9 mouse cellular contexts compared by ENCODE assay signal in genomic region chr10:9117134-9117533, GRCm38 (mm10).
DNase-seq lines count a peak whose midpoint lies in the region; ATAC-seq and TF ChIP-seq lines count a peak whose summit lies in the region.
"Had no signal": no experiment of that assay in that cellular context is flagged by ENCODE, and none has a peak within 500 bp of the region (broad histone marks: within the 10 kb centered on the region; RNA-seq: fewer than 3 reads in every experiment).

No protein-coding gene starts in this region.

- 0 out of 2 replicates have a peak, but pooled peaks cover 3% of the 10 kb centered on the region for H3K4me1 ChIP-seq in lung, embryonic 15.5 days
- peaks cover 15% of the 10 kb centered on the region for H3K4me1 ChIP-seq in forebrain, embryonic 13.5 days
- no peaks in the 10 kb centered on the region for H3K4me1 ChIP-seq in intestine, postnatal 0 days (replicated peaks; ENCODE audit: control insufficient read depth, insufficient read depth, low read length)
- H3K4me1 ChIP-seq in stomach, embryonic 16.5 days (ENCODE audit: control insufficient read depth, insufficient read depth, low read length) = no peaks in the 10 kb centered on the region
- H3K4me1 ChIP-seq in liver, postnatal 0 days (ENCODE audit: insufficient read depth) = no peaks in the 10 kb centered on the region; the same call in 1 of the 2 replicates
- H3K4me1 ChIP-seq: liver, embryonic 15.5 days had no signal

- peak overlapping the region; percentile 52 for H3K4me2 ChIP-seq in lung, embryonic 15.5 days
- H3K4me2 ChIP-seq in forebrain, embryonic 13.5 days = peak overlapping the region; percentile 53
- peak overlapping the region; percentile 59 for H3K4me2 ChIP-seq in intestine, postnatal 0 days (replicated peaks; ENCODE audit: low read depth)
- H3K4me2 ChIP-seq in stomach, embryonic 16.5 days (ENCODE audit: low read depth, low read length) = peak overlapping the region; percentile 41; the same call in 1 of the 2 replicates
- H3K4me2 ChIP-seq in liver, postnatal 0 days (ENCODE audit: low read depth, low read length) = no peak overlapping the region

- H3K9me3 ChIP-seq in lung, embryonic 15.5 days = no peaks in the 10 kb centered on the region
- H3K9me3 ChIP-seq in forebrain, embryonic 13.5 days (replicated peaks) = no peaks in the 10 kb centered on the region
- H3K9me3 ChIP-seq in intestine, postnatal 0 days (ENCODE audit: control insufficient read depth) = no peaks in the 10 kb centered on the region
- no peaks in the 10 kb centered on the region for H3K9me3 ChIP-seq in stomach, embryonic 16.5 days (replicated peaks; ENCODE audit: control insufficient read depth, low read length)
- no peaks in the 10 kb centered on the region for H3K9me3 ChIP-seq in liver, postnatal 0 days (ENCODE audit: low read length)
- H3K9me3 ChIP-seq: liver, embryonic 15.5 days had no signal

- H3K27me3 ChIP-seq in lung, embryonic 15.5 days = no peaks in the 10 kb centered on the region
- no peaks in the 10 kb centered on the region for H3K27me3 ChIP-seq in forebrain, embryonic 13.5 days
- no peaks in the 10 kb centered on the region for H3K27me3 ChIP-seq in intestine, postnatal 0 days (replicated peaks; ENCODE audit: control insufficient read depth, insufficient read depth, low read length)
- H3K27me3 ChIP-seq in stomach, embryonic 16.5 days (ENCODE audit: control insufficient read depth, insufficient read depth, low read length) = no peaks in the 10 kb centered on the region
- H3K27me3 ChIP-seq in liver, postnatal 0 days (ENCODE audit: insufficient read depth, low read length) = no peaks in the 10 kb centered on the region
- H3K27me3 ChIP-seq: liver, embryonic 15.5 days had no signal

- no peak overlapping the region for H3K4me3 ChIP-seq in lung, embryonic 15.5 days
- peak overlapping the region; percentile 24 for H3K4me3 ChIP-seq in forebrain, embryonic 13.5 days
- no peak overlapping the region for H3K4me3 ChIP-seq in intestine, postnatal 0 days (ENCODE audit: low read depth, low read length)
- H3K4me3 ChIP-seq in stomach, embryonic 16.5 days (replicated peaks; ENCODE audit: low read length) = peak overlapping the region; percentile 17; the same call in 1 of the 2 replicates
- H3K4me3 ChIP-seq in liver, postnatal 0 days (ENCODE audit: low read depth, low read length) = no peak overlapping the region

- ATAC-seq in lung, embryonic 15.5 days (ENCODE audit: borderline replicate concordance, extremely low read depth, low FRiP score, low TSS enrichment) = no peak; the same call in 1 of the 2 replicates
- peak; percentile 44 for ATAC-seq in forebrain, embryonic 13.5 days
- ATAC-seq in intestine, postnatal 0 days = no peak
- no peak for ATAC-seq in stomach, embryonic 16.5 days (ENCODE audit: insufficient read depth, low FRiP score)
- no peak for ATAC-seq in liver, postnatal 0 days

- H3K9ac ChIP-seq in lung, embryonic 15.5 days = no peak overlapping the region
- H3K9ac ChIP-seq in forebrain, embryonic 13.5 days = peak overlapping the region; percentile 22; the same call in 1 of the 2 replicates
- H3K9ac ChIP-seq in intestine, postnatal 0 days (ENCODE audit: low read depth, low read length) = no peak overlapping the region
- no peak overlapping the region for H3K9ac ChIP-seq in stomach, embryonic 16.5 days (ENCODE audit: low read length)
- H3K9ac ChIP-seq in liver, postnatal 0 days (replicated peaks) = no peak overlapping the region
- H3K9ac ChIP-seq: liver, embryonic 15.5 days had no signal

- TF ChIP-seq CTCF in intestine, postnatal 0 days (IDR thresholded peaks at IDR 0.05; ENCODE audit: low read depth) = no peak
- TF ChIP-seq CTCF in liver, postnatal 0 days (IDR thresholded peaks at IDR 0.05; ENCODE audit: low read depth) = no peak

- WGBS in lung, embryonic 15.5 days = 92% methylated on average over 7 of the region's 7 CpGs
- 85% methylated on average over 7 of the region's 7 CpGs for WGBS in forebrain, embryonic 13.5 days
- 93% methylated on average over 7 of the region's 7 CpGs for WGBS in intestine, postnatal 0 days
- WGBS in stomach, embryonic 16.5 days = 93% methylated on average over 7 of the region's 7 CpGs
- 81% methylated on average over 7 of the region's 7 CpGs for WGBS in liver, postnatal 0 days (ENCODE audit: insufficient replicate concordance)

- no peak for DNase-seq in lung, postnatal 4 days
- DNase-seq in thymus, adult 18-20 months = no peak
- no peak for DNase-seq in liver, postnatal 0 days
- DNase-seq: thymus, adult 2 months had no signal

- H3K36me3 ChIP-seq in lung, embryonic 15.5 days = no peaks in the 10 kb centered on the region
- no peaks in the 10 kb centered on the region for H3K36me3 ChIP-seq in forebrain, embryonic 13.5 days (ENCODE audit: poor library complexity, severe bottlenecking)
- no peaks in the 10 kb centered on the region for H3K36me3 ChIP-seq in intestine, postnatal 0 days (ENCODE audit: control insufficient read depth, insufficient read depth)
- H3K36me3 ChIP-seq in stomach, embryonic 16.5 days (ENCODE audit: control insufficient read depth, insufficient read depth, low read length) = no peaks in the 10 kb centered on the region
- no peaks in the 10 kb centered on the region for H3K36me3 ChIP-seq in liver, postnatal 0 days (replicated peaks; ENCODE audit: insufficient read depth, low read length)
- H3K36me3 ChIP-seq: liver, embryonic 15.5 days had no signal

- no peak overlapping the region for H3K27ac ChIP-seq in lung, embryonic 15.5 days
- no peak overlapping the region for H3K27ac ChIP-seq in forebrain, embryonic 13.5 days
- H3K27ac ChIP-seq in intestine, postnatal 0 days (ENCODE audit: low read depth, low read length) = no peak overlapping the region
- no peak overlapping the region for H3K27ac ChIP-seq in stomach, embryonic 16.5 days (ENCODE audit: low read length)
- no peak overlapping the region for H3K27ac ChIP-seq in liver, postnatal 0 days (ENCODE audit: low read depth)
- H3K27ac ChIP-seq: liver, embryonic 15.5 days had no signal

- TF ChIP-seq EP300 in liver, postnatal 0 days (IDR thresholded peaks at IDR 0.05; ENCODE audit: low read depth) = no peak

Comparison
In these comparisons a context has a peak if more than half of its experiments do, and no peak if none do; other contexts are left out.
1. H3K4me3 ChIP-seq: peak in forebrain, embryonic 13.5 days (single experiment) and stomach, embryonic 16.5 days (single experiment); none in lung, embryonic 15.5 days (single experiment), intestine, postnatal 0 days (single experiment) and liver, postnatal 0 days (single experiment).